Mouse (Mus musculus) intestine, embryonic 15.5 days (tissue): Measurements from ENCODE around the gene Myh6. TPM values are rescaled to one million over a fixed set of nuclear protein-coding genes. Genes with fewer than 3 reads are reported as not detected.
"Not testable (repeated sequence)": the region's sequence is repeated elsewhere in the genome, so short reads cannot be mapped to it uniquely, and the experiment has no call there.

Experiments
- ATAC-seq: fragments of 200-750 bp; cut with Nextera tagmentation; 2 replicates; pipeline ENCODE4 v1.8.0; 2017; ENCODE audit warnings: moderate TSS enrichment, moderate library complexity
- H3K27ac ChIP-seq: fragments of 300-500 bp; sonication (generic); 2 replicates; pipeline ENCODE4 v1.5.1; 2015; ENCODE audit warnings: mild to moderate bottlenecking, inconsistent platforms
- H3K27me3 ChIP-seq: fragments of 300-500 bp; sonication (generic); replicated peaks from 2 replicates; pipeline ENCODE4 v1.6.1; 2015; ENCODE audit warnings: inconsistent platforms
- H3K36me3 ChIP-seq: fragments of 300-500 bp; sonication (generic); 2 replicates; pipeline ENCODE4 v1.6.1; 2015; ENCODE audit warnings: inconsistent platforms
- H3K4me1 ChIP-seq: fragments of 300-500 bp; sonication (generic); replicated peaks from 2 replicates; pipeline ENCODE4 v1.6.1; 2015; ENCODE audit warnings: inconsistent platforms
- H3K4me2 ChIP-seq: fragments of 300-500 bp; sonication (generic); replicated peaks from 2 replicates; pipeline ENCODE4 v1.6.1; 2015; ENCODE audit warnings: mild to moderate bottlenecking, inconsistent platforms
- H3K4me3 ChIP-seq: fragments of 300-500 bp; sonication (generic); replicated peaks from 2 replicates; pipeline ENCODE4 v1.5.1; 2015; ENCODE audit warnings: inconsistent platforms
- H3K9ac ChIP-seq: fragments of 300-500 bp; sonication (generic); 2 replicates; pipeline ENCODE4 v1.6.1; 2015; ENCODE audit warnings: inconsistent platforms
- H3K9me3 ChIP-seq: fragments of 300-500 bp; sonication (generic); 2 replicates; pipeline ENCODE4 v1.6.1; 2016; ENCODE audit warnings: inconsistent platforms
- WGBS: fragments of 180-500 bp; shearing (Covaris S2); methylation state at CpG from one replicate; pipeline ENCODE4 v1.1.7; 2015; 5-methylcytosine and 5-hydroxymethylcytosine counted together
- polyA plus RNA-seq: library from polyadenylated mRNA; unstranded; fragments of >200 nt; fragmentation: Nextera tagmentation; extraction: Ambion mirVana; gene quantifications from 2 replicates; pipeline ENCODE4 v1.2.1, GENCODE M21; 2015

Gene Myh6
- polyA plus RNA-seq, 1 experiment from 2014 or later = 0.44 TPM

GRCm38 (mm10) chr14:54963727-54964126, 3.0 kb downstream of the Myh6 start:
- H3K27me3 ChIP-seq = no peaks in the 10 kb centered on the region
- no peak for ATAC-seq
- no peak overlapping the region for H3K27ac ChIP-seq
- no peaks in the 10 kb centered on the region for H3K4me1 ChIP-seq
- no peak overlapping the region for H3K4me3 ChIP-seq
- H3K9ac ChIP-seq = no peak overlapping the region
- H3K36me3 ChIP-seq = no peaks in the 10 kb centered on the region
- H3K4me2 ChIP-seq = no peak overlapping the region
- H3K9me3 ChIP-seq = no peaks in the 10 kb centered on the region
- 89% methylated on average over 11 of the region's 11 CpGs for WGBS

DNA sequence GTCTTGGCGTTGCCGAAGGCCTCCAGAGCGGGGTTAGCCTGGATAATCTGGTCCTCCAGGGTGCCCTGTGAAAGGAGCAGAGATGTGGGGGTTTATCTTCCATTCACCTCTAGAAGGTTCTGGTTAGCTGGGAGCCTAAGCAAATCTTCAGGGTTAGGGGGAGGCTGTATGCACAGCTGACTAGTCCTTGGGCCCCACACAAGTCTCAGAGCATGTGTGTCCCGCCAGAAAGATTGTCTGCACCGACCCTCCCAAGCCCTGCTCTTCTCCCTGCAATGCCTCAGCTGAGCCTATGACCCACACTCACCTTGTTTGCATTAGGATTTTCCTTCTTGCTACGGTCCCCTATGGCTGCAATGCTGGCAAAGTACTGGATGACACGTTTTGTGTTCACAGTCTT, 4.0 kb downstream of the Myh6 start:
- no peak overlapping the region for H3K4me2 ChIP-seq

GRCm38 (mm10) chr14:54961487-54961886, 5.2 kb downstream of the Myh6 start:
- ATAC-seq = no peak
- no peak overlapping the region for H3K27ac ChIP-seq
- no peaks in the 10 kb centered on the region for H3K36me3 ChIP-seq
- 73% methylated on average over 5 of the region's 5 CpGs for WGBS
- no peaks in the 10 kb centered on the region for H3K9me3 ChIP-seq
- H3K4me1 ChIP-seq = no peaks in the 10 kb centered on the region
- no peak overlapping the region for H3K4me3 ChIP-seq
- H3K9ac ChIP-seq = no peak overlapping the region
- no peak overlapping the region for H3K4me2 ChIP-seq
- H3K27me3 ChIP-seq = no peaks in the 10 kb centered on the region

More for the DNA sequence above, 4.0 kb downstream of the Myh6 start:
- no peak for ATAC-seq
- WGBS = 77% methylated on average over 7 of the region's 7 CpGs
- no peak overlapping the region for H3K4me3 ChIP-seq
- H3K27me3 ChIP-seq = no peaks in the 10 kb centered on the region
- H3K9ac ChIP-seq = no peak overlapping the region
- H3K4me1 ChIP-seq = no peaks in the 10 kb centered on the region
- no peaks in the 10 kb centered on the region for H3K9me3 ChIP-seq
- no peaks in the 10 kb centered on the region for H3K36me3 ChIP-seq
- H3K27ac ChIP-seq = no peak overlapping the region

DNA sequence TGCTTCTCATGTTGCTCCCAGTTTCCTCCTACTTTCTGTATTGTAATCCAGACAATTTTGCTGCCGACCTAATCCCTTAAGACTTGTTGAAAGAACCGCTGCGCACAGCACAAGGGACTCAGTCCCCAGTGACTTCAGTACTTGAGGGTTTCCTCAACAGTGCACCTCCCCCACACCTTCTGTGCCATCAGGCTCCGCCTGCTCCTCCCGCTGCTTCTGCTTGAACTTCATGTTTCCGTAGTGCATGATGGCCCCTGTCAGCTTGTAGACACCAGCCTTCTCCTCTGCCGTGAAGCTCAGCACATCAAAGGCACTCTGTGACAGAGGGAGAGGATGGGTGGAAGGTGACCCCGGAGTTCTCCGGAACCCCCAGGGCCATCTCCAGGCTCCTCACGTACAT, 6.0 kb downstream of the Myh6 start:
- H3K27ac ChIP-seq = no peak overlapping the region
- H3K27me3 ChIP-seq = no peaks in the 10 kb centered on the region
- no peak overlapping the region for H3K4me3 ChIP-seq
- WGBS = 62% methylated on average over 10 of the region's 10 CpGs
- H3K9me3 ChIP-seq = no peaks in the 10 kb centered on the region
- no peak overlapping the region for H3K4me2 ChIP-seq
- H3K4me1 ChIP-seq = no peaks in the 10 kb centered on the region
- H3K36me3 ChIP-seq = no peaks in the 10 kb centered on the region
- no peak overlapping the region for H3K9ac ChIP-seq
- no peak for ATAC-seq

GRCm38 (mm10) chr14:54959853-54960613, 6.7 kb downstream of the Myh6 start:
- H3K4me1 ChIP-seq = not testable (repeated sequence)

GRCm38 (mm10) chr14:54959197-54959596, 7.5 kb downstream of the Myh6 start:
- H3K9ac ChIP-seq = no peak overlapping the region
- no peak overlapping the region for H3K27ac ChIP-seq
- WGBS = 91% methylated on average over 3 of the region's 3 CpGs
- H3K4me3 ChIP-seq = no peak overlapping the region
- no peak overlapping the region for H3K4me2 ChIP-seq
- H3K36me3 ChIP-seq = no peaks in the 10 kb centered on the region
- H3K27me3 ChIP-seq = no peaks in the 10 kb centered on the region
- no peaks in the 10 kb centered on the region for H3K9me3 ChIP-seq
- no peaks in the 10 kb centered on the region for H3K4me1 ChIP-seq
- no peak for ATAC-seq

More at GRCm38 (mm10) chr14:54959853-54960613, 6.7 kb downstream of the Myh6 start:
- H3K27ac ChIP-seq, H3K36me3 ChIP-seq, H3K9me3 ChIP-seq, H3K4me3 ChIP-seq, H3K9ac ChIP-seq, H3K4me2 ChIP-seq, H3K27me3 ChIP-seq, ATAC-seq: not testable (repeated sequence)
- WGBS = 90% methylated on average over 12 of the region's 12 CpGs

GRCm38 (mm10) chr14:54958503-54958902, 8.2 kb downstream of the Myh6 start:
- no peak overlapping the region for H3K4me2 ChIP-seq
- H3K27ac ChIP-seq = no peak overlapping the region
- H3K9ac ChIP-seq = no peak overlapping the region
- 84% methylated on average over 4 of the region's 4 CpGs for WGBS
- no peaks in the 10 kb centered on the region for H3K36me3 ChIP-seq
- H3K4me1 ChIP-seq = no peaks in the 10 kb centered on the region
- no peaks in the 10 kb centered on the region for H3K9me3 ChIP-seq
- no peak overlapping the region for H3K4me3 ChIP-seq
- no peak for ATAC-seq
- H3K27me3 ChIP-seq = no peaks in the 10 kb centered on the region

DNA sequence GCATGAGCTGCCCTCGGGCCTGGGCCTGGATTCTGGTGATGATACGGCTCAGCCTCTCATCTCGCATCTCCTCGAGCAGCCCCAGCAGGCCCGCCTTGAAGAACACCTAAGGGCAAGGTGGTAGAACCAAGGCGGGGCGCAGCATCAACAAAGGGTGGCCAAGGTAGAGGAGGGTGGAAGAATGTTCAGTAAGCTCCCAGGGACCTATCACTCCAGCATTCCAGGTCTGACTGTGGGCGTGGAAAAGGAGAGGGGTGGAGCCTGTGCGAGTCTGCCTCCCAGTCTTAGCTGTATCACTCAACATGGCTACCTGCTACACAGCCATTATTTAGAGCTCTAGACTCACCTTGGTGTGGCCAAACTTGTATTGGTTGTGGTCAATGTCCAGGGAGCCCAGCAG, 10.2 kb downstream of the Myh6 start:
- ATAC-seq = no peak

DNA sequence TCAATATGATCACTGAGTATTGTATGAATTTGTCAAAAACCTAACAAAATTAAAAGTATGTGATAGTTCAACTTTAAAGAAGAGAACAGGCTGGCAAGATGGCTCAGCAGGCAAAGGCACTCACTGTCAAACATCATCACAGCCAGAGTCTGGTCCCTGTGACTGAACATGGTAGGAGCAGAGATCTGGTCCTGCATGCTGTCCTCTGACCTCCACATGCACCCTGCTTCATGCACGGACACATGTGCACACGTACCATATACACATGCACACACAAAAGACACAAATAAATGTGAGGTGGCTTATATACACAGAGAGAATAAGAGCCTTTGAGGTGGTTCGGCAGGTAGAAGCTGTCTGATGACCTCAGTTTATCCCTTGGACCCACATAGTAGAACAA, 11.2 kb downstream of the Myh6 start:
- Histone ChIP-seq H3K27me3 (no peaks in the 10 kb centered on the region), H3K27ac (no peak overlapping the region), H3K4me2 (no peak overlapping the region), H3K4me1 (no peaks in the 10 kb centered on the region), H3K9ac (no peak overlapping the region), H3K4me3 (no peak overlapping the region), H3K9me3 (no peaks in the 10 kb centered on the region), H3K36me3 (no peaks in the 10 kb centered on the region)
- 87% methylated on average over 3 of the region's 3 CpGs for WGBS
- no peak for ATAC-seq

More for the DNA sequence above, 10.2 kb downstream of the Myh6 start:
- Histone ChIP-seq H3K4me2 (no peak overlapping the region), H3K36me3 (no peaks in the 10 kb centered on the region), H3K9me3 (no peaks in the 10 kb centered on the region), H3K4me1 (no peaks in the 10 kb centered on the region), H3K9ac (no peak overlapping the region), H3K27me3 (no peaks in the 10 kb centered on the region), H3K4me3 (no peak overlapping the region), H3K27ac (no peak overlapping the region)
- 85% methylated on average over 9 of the region's 9 CpGs for WGBS

DNA sequence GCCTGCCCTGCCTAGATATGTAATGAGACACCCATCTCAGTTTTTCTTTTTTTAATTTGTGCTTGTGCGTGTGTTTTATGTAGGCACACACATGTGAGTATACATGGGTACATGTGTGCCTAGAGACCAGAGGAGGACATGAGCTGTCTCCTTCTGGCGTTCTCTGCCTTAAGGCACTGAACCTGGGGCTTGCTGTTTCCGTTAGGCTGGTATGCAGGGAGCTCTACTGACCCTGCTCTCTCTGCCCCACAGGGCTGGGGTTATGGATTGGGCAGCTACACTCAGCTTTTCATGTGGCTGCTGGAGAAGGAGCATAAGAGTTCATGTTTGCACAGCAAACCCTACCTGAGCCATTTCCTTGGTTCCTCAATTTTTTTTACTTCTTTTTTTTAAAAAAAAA, 12.3 kb downstream of the Myh6 start:
- H3K4me2 ChIP-seq = no peak overlapping the region

GRCm38 (mm10) chr14:54953664-54954206, 13.0 kb downstream of the Myh6 start:
- H3K4me3 ChIP-seq = no peak overlapping the region
- 89% methylated on average over 8 of the region's 8 CpGs for WGBS
- H3K4me1 ChIP-seq = no peaks in the 10 kb centered on the region

More for the DNA sequence above, 12.3 kb downstream of the Myh6 start:
- H3K4me1 ChIP-seq = no peaks in the 10 kb centered on the region
- H3K9ac ChIP-seq = no peak overlapping the region
- H3K27ac ChIP-seq = no peak overlapping the region
- H3K4me3 ChIP-seq = no peak overlapping the region
- H3K27me3 ChIP-seq = no peaks in the 10 kb centered on the region
- ATAC-seq = no peak
- H3K9me3 ChIP-seq = no peaks in the 10 kb centered on the region
- no peaks in the 10 kb centered on the region for H3K36me3 ChIP-seq
- 80% methylated on average over 3 of the region's 3 CpGs for WGBS

DNA sequence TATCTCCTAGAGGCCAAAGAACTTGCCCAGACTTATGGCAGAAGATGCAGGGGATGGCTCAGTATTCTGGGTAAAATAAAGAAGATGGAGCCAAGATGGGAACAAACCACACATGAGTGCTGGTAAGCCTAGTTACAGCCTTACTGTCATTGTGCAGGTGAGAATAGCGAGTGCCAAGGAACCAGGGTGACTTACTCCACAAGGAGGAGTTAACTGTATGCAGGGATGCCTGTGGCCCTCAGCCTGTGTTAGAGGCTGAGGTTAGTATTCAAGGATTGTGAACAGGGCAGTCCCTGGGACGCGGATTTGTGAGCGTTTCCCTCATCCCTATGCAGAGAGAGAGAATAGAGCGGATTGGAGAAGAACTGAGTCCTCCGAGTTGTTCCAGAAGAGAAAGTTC, 15.1 kb downstream of the Myh6 start:
- Histone ChIP-seq H3K27ac (no peak overlapping the region), H3K36me3 (no peaks in the 10 kb centered on the region), H3K27me3 (no peaks in the 10 kb centered on the region), H3K4me3 (no peak overlapping the region), H3K4me1 (no peaks in the 10 kb centered on the region), H3K4me2 (no peak overlapping the region), H3K9ac (no peak overlapping the region), H3K9me3 (no peaks in the 10 kb centered on the region)
- 86% methylated on average over 6 of the region's 6 CpGs for WGBS
- ATAC-seq = no peak

More at GRCm38 (mm10) chr14:54953664-54954206, 13.0 kb downstream of the Myh6 start:
- Histone ChIP-seq H3K9ac (no peak overlapping the region), H3K9me3 (no peaks in the 10 kb centered on the region), H3K36me3 (no peaks in the 10 kb centered on the region), H3K4me2 (no peak overlapping the region), H3K27me3 (no peaks in the 10 kb centered on the region), H3K27ac (no peak overlapping the region)
- no peak for ATAC-seq

DNA sequence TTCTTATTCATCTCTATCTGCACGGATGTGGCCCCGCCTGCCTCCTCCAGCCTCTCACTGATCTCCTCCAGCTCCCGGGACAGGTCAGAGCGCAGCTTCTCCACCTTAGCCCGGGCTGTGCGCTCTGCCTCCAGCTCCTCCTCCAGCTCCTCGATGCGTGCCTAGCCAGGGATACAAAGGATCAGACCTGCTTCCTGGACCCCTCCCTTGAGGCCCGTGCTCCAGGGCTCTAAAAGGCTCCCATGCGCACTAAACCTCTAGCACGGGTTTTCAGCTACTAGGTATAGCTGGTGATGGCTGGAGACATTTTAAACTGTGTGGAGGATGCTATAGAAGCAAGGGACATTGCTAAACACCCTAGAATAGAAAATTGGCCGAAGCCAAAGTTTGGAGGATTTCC, 16.2 kb downstream of the Myh6 start:
- no peak overlapping the region for H3K9ac ChIP-seq
- ATAC-seq = no peak

More for the DNA sequence above, 16.2 kb downstream of the Myh6 start:
- Histone ChIP-seq H3K36me3 (no peaks in the 10 kb centered on the region), H3K27me3 (no peaks in the 10 kb centered on the region), H3K4me1 (no peaks in the 10 kb centered on the region), H3K4me3 (no peak overlapping the region), H3K9me3 (no peaks in the 10 kb centered on the region), H3K27ac (no peak overlapping the region), H3K4me2 (no peak overlapping the region)
- WGBS = 63% methylated on average over 12 of the region's 12 CpGs
